ENCODE assay signal across 10 mouse cellular contexts in the genomic region with DNA sequence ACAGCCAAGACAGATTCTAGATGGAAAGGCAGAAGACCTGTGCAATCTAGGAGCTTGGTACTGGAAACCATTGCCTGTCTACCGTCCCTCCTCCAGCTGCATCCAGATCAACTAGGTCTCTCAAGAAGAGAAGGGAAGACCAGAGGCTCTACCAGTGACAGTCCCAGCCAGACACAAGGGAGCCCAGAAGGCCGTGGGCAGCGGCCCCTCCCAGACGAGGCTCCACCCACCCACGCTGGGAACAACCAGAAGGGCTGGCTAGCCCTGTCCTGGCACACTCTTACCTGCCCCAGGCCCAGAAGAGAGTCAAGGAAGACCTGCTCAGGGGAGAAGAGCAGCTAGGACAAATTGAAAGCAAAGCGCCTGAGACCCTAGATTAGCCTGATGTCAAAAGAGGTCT. TPM values are rescaled to one million over a fixed set of nuclear protein-coding genes. Genes with fewer than 3 reads are reported as not detected.
DNase-seq lines count a peak whose midpoint lies in the region; ATAC-seq and TF ChIP-seq lines count a peak whose summit lies in the region.
"Had no signal": no experiment of that assay in that cellular context is flagged by ENCODE, and none has a peak within 500 bp of the region (broad histone marks: within the 10 kb centered on the region; RNA-seq: fewer than 3 reads in every experiment).

No protein-coding gene starts in this region.

- peaks cover 29% of the 10 kb centered on the region for H3K27me3 ChIP-seq in G1E (ENCODE audit: insufficient read depth, low read length)
- no peaks in the 10 kb centered on the region for H3K27me3 ChIP-seq in heart, embryonic 15.5 days
- no peaks in the 10 kb centered on the region for H3K27me3 ChIP-seq in midbrain, embryonic 11.5 days (ENCODE audit: control insufficient read depth, insufficient read depth, low read length)
- H3K27me3 ChIP-seq: hindbrain, embryonic 12.5 days had no signal

- WGBS in heart, embryonic 15.5 days: 36% methylated on average over 6 of the region's 6 CpGs
- WGBS in midbrain, embryonic 11.5 days: 81% methylated on average over 6 of the region's 6 CpGs

- peak overlapping the region; percentile 95 for H3K27ac ChIP-seq in heart, embryonic 15.5 days
- H3K27ac ChIP-seq in midbrain, embryonic 11.5 days (ENCODE audit: low read depth, low read length): no peak overlapping the region
- H3K27ac ChIP-seq: midbrain, embryonic 10.5 days had no signal

- no peaks in the 10 kb centered on the region for H3K9me3 ChIP-seq in G1E (replicated peaks)
- H3K9me3 ChIP-seq in heart, embryonic 15.5 days (replicated peaks): no peaks in the 10 kb centered on the region
- H3K9me3 ChIP-seq in midbrain, embryonic 11.5 days (ENCODE audit: control insufficient read depth, low read length): no peaks in the 10 kb centered on the region
- H3K9me3 ChIP-seq: hindbrain, embryonic 12.5 days; midbrain, embryonic 10.5 days had no signal

- H3K4me1 ChIP-seq in G1E (ENCODE audit: insufficient read depth, low read depth, low read length): peaks cover 89% of the 10 kb centered on the region
- H3K4me1 ChIP-seq in heart, embryonic 15.5 days (replicated peaks): peaks cover 92% of the 10 kb centered on the region
- H3K4me1 ChIP-seq in midbrain, embryonic 11.5 days (ENCODE audit: control insufficient read depth, insufficient read depth, low read length): peaks cover 34% of the 10 kb centered on the region

- peak overlapping the region; percentile 14; the same call in 1 of the 2 replicates for H3K4me3 ChIP-seq in G1E (ENCODE audit: low read depth, low read length)
- no peak overlapping the region for H3K4me3 ChIP-seq in heart, embryonic 15.5 days
- no peak overlapping the region for H3K4me3 ChIP-seq in midbrain, embryonic 11.5 days (ENCODE audit: low read depth, low read length)
- H3K4me3 ChIP-seq: hindbrain, embryonic 12.5 days; midbrain, embryonic 10.5 days had no signal

- peak overlapping the region; percentile 83; the same call in 1 of the 2 replicates for H3K4me2 ChIP-seq in heart, embryonic 15.5 days
- H3K4me2 ChIP-seq in midbrain, embryonic 11.5 days: no peak overlapping the region
- H3K4me2 ChIP-seq: hindbrain, embryonic 12.5 days had no signal

- peaks cover 5% of the 10 kb centered on the region for H3K36me3 ChIP-seq in G1E (replicated peaks)
- no peaks in the 10 kb centered on the region for H3K36me3 ChIP-seq in heart, embryonic 15.5 days
- peaks cover 2% of the 10 kb centered on the region; the same call in 1 of the 2 replicates for H3K36me3 ChIP-seq in midbrain, embryonic 11.5 days (ENCODE audit: control insufficient read depth, insufficient read depth, low read length)

- no peak overlapping the region for H3K9ac ChIP-seq in heart, embryonic 15.5 days
- no peak overlapping the region for H3K9ac ChIP-seq in midbrain, embryonic 11.5 days (ENCODE audit: low read length)
- H3K9ac ChIP-seq: hindbrain, embryonic 12.5 days had no signal

- DNase-seq in cerebellum, adult 9-11 months: peak; percentile 62
- DNase-seq in cerebellum, postnatal 4 days (ENCODE audit: low spot score in 2 of 2): no peak
- peak; percentile 42 for DNase-seq in layer of hippocampus, adult 11-12 months (ENCODE audit: low spot score)
- DNase-seq in layer of hippocampus, adult 8-10 months (ENCODE audit: low spot score in 2 of 2): no peak
- DNase-seq in G1E (ENCODE audit: low spot score): no peak
- no peak for DNase-seq in lung, postnatal 25 days (ENCODE audit: low spot score)
- no peak for DNase-seq in midbrain, embryonic 11.5 days (ENCODE audit: low spot score, missing footprints)

- ATAC-seq in G1E (ENCODE audit: extremely low read depth, insufficient number of reproducible peaks, low FRiP score, poor library complexity, severe bottlenecking): no peak
- ATAC-seq in heart, embryonic 15.5 days (replicated peaks; ENCODE audit: insufficient number of reproducible peaks, insufficient read depth, low FRiP score, low read depth): no peak
- no peak for ATAC-seq in midbrain, embryonic 11.5 days (ENCODE audit: low FRiP score)

- TF ChIP-seq CTCF in G1E (IDR thresholded peaks at IDR 0.05; ENCODE audit: low read depth, low read length): no peak

RNA-seq across cellular contexts. Expression of a gene that starts 9.5 kb away (rescaled TPM):
- total RNA-seq in layer of hippocampus, adult 8-10 months (2022): 100 to 1,000 TPM; 219 to 252 (median 232) TPM
- total RNA-seq in G1E (2014; fragmentation: Nextera tagmentation) (20.5 and 30.7 TPM in 2 replicates), G1E (2017) (24.0 and 24.4 TPM in 2 replicates)
- polyA plus RNA-seq in G1E (2012): 42.8 and 48.2 TPM in 2 replicates
- polyA plus RNA-seq in heart, embryonic 15.5 days (2015; fragmentation: Nextera tagmentation; extraction: Ambion mirVana): 76.7 and 86.8 TPM in 2 replicates
- polyA plus RNA-seq in midbrain, embryonic 11.5 days (2014; fragmentation: Nextera tagmentation; extraction: Ambion mirVana): 25.6 and 31.9 TPM in 2 replicates

RNA-seq across cellular contexts. Expression of a gene that starts 28.2 kb away (rescaled TPM):
- total RNA-seq in layer of hippocampus, adult 8-10 months (2022): 1 to 10 TPM in 1 of 4 experiments, under 1 TPM in 3; 0.62 to 1.2 (median 0.64) TPM
- total RNA-seq in G1E (2014; fragmentation: Nextera tagmentation): 42.5 and 45.0 TPM in 2 replicates
- total RNA-seq in G1E (2017): 4.9 and 5.7 TPM in 2 replicates
- 5.4 and 10.1 TPM in 2 replicates for polyA plus RNA-seq in G1E (2012)
- polyA plus RNA-seq in heart, embryonic 15.5 days (2015; fragmentation: Nextera tagmentation; extraction: Ambion mirVana): 8.3 and 12.7 TPM in 2 replicates
- 17.4 and 18.4 TPM in 2 replicates for polyA plus RNA-seq in midbrain, embryonic 11.5 days (2014; fragmentation: Nextera tagmentation; extraction: Ambion mirVana)

RNA-seq across cellular contexts. Expression of a gene that starts 31.0 kb away (rescaled TPM):
- total RNA-seq in layer of hippocampus, adult 8-10 months (2022): 10 to 100 TPM; 66.0 to 74.2 (median 70.4) TPM
- total RNA-seq in G1E (2014; fragmentation: Nextera tagmentation): 37.8 and 45.9 TPM in 2 replicates
- 12.4 and 13.1 TPM in 2 replicates for total RNA-seq in G1E (2017)
- 14.6 and 14.8 TPM in 2 replicates for polyA plus RNA-seq in G1E (2012)
- 20.9 and 23.3 TPM in 2 replicates for polyA plus RNA-seq in heart, embryonic 15.5 days (2015; fragmentation: Nextera tagmentation; extraction: Ambion mirVana)
- polyA plus RNA-seq in midbrain, embryonic 11.5 days (2014; fragmentation: Nextera tagmentation; extraction: Ambion mirVana): 27.8 and 31.5 TPM in 2 replicates

RNA-seq across cellular contexts. Expression of a gene that starts 35.4 kb away (rescaled TPM):
- 10 to 100 TPM; 53.5 to 61.6 (median 58.8) TPM for total RNA-seq in layer of hippocampus, adult 8-10 months (2022)
- total RNA-seq in G1E (2014; fragmentation: Nextera tagmentation) (160 and 182 TPM in 2 replicates), G1E (2017) (44.1 and 51.8 TPM in 2 replicates)
- 114 and 136 TPM in 2 replicates for polyA plus RNA-seq in G1E (2012)
- 74.6 and 83.4 TPM in 2 replicates for polyA plus RNA-seq in heart, embryonic 15.5 days (2015; fragmentation: Nextera tagmentation; extraction: Ambion mirVana)
- 73.5 and 74.8 TPM in 2 replicates for polyA plus RNA-seq in midbrain, embryonic 11.5 days (2014; fragmentation: Nextera tagmentation; extraction: Ambion mirVana)

RNA-seq across cellular contexts. Expression of a gene that starts 48.1 kb away (rescaled TPM):
- 1 to 10 TPM; 2.1 to 2.4 (median 2.2) TPM for total RNA-seq in layer of hippocampus, adult 8-10 months (2022)
- not detected in 2 replicates for total RNA-seq in G1E (2014; fragmentation: Nextera tagmentation)
- 0.05 TPM in 1 of 2 replicates, not detected in the other for total RNA-seq in G1E (2017)
- not detected in 2 replicates for polyA plus RNA-seq in G1E (2012)
- 0.05 and 0.06 TPM in 2 replicates for polyA plus RNA-seq in heart, embryonic 15.5 days (2015; fragmentation: Nextera tagmentation; extraction: Ambion mirVana)
- 0.08 TPM in 1 of 2 replicates, not detected in the other for polyA plus RNA-seq in midbrain, embryonic 11.5 days (2014; fragmentation: Nextera tagmentation; extraction: Ambion mirVana)
- polyA plus RNA-seq: hindbrain, embryonic 12.5 days had no signal

Comparison
In these comparisons a context has a peak if more than half of its experiments do, and no peak if none do; other contexts are left out.
1. DNase-seq: peak in cerebellum, adult 9-11 months (single experiment) and layer of hippocampus, adult 11-12 months (single experiment); none in cerebellum, postnatal 4 days (0 of 2), layer of hippocampus, adult 8-10 months (0 of 2), G1E (single experiment), lung, postnatal 25 days (single experiment) and midbrain, embryonic 11.5 days (single experiment).